Mouse (Mus musculus): ENCODE results near the gene Utp6. TPM values are rescaled to one million over a fixed set of nuclear protein-coding genes. Genes with fewer than 3 reads are reported as not detected.

Utp6 gene
- total RNA-seq (2023): 10 to 100 TPM; 22.8 to 24.9 TPM

DNA sequence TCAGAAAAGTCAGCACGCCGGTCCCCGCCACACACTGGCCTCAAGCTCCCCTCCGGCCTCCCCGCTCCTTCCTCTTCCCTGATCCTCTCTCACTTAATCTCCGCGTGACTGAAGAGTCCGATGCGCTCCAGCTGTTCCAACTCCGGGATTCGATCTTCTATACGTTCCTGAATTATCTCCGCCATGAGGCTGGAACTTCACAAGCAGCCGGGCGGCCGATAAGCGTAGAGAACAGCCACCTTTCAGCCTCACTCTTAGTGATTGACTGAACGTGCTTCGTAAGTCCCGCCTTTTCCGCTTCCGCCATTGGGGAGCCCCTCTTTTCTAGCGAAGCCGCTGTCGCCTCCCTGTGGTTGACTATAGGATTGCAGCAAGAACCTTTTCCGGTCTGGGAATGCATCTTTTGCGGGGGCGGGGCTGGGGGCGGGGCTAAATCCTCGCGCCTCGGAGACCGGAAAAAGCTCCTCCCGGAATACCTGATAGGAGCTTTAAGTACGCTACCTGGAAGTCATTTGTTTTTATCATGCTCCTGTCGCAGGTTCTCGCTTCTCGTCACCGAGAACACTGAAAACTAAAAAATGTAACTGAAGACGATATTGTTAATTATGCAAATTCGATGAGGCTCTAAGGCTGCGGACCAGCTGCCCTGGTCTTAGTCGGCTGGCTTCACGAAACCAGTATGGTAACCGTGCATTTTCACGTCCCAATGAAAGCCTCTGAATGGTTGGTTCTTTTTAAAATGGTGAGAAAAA, at the start of gene Utp6:
Gene Utp6 (minus strand): TSS at position 266 of the 752 bp plus-strand sequence.

DNA sequence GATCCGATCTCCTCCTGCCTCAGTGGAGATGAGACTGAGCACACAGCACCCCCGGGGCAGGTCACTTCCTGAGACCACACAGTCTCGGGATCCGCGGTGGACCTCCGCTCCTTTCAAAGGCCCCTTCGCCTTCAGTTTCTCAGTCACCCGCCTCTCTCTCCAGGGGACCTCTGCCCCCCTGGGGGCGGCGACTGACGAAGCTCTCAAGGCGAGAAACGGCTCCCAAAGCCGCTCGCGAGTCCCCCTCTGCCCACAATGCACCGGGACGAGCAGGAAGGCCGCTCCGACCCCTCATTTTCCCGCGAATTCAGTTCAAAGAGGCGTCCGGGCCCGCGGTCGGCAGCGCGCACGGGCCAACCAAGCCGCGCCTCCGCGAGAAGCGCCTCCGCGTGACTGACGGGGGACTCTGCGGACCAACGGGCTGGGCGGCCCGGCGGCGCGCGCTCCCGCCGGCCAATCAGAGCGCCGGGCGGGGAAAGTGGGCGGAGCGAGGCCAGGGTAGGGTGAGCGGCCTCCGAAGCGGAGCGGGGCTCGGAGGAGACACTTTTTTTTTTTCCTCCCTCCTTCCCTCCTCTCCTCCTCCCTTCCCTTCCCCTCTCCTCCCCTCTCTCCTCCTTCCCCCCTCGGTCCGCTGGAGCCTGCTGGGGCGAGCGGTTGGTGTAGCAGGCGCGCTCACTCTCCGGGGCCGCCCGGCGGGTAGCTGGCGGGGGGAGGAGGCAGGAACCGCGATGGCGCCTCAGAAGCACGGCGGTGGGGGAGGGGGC, 30.6 kb upstream of the Utp6 start, which contains the start of gene Suz12:
Gene Suz12 (plus strand): TSS at position 515 of the 764 bp plus-strand sequence.

Other genes with a start within 250 kb of the Utp6 start
- 10 to 100 TPM; 62.0 to 70.5 TPM for gene Suz12, start 30.7 kb upstream of the Utp6 start, total RNA-seq (2023)
- gene Crlf3, start 118.6 kb upstream of the Utp6 start, total RNA-seq (2023): 100 to 1,000 TPM; 105 to 108 TPM
- gene Atad5, start 127.0 kb upstream of the Utp6 start, total RNA-seq (2023): 10 to 100 TPM; 16.2 to 16.6 TPM
- gene Tefm, start 179.8 kb upstream of the Utp6 start, total RNA-seq (2023): 1 to 10 TPM; 3.3 to 3.9 TPM
- gene Adap2, start 191.7 kb upstream of the Utp6 start, total RNA-seq (2023): 1 to 10 TPM; 4.4 to 4.6 TPM
- 1 to 10 TPM; 6.3 to 6.9 TPM for gene Rnf135, start 221.5 kb upstream of the Utp6 start, total RNA-seq (2023)
- gene Rhot1, start 246.6 kb upstream of the Utp6 start, total RNA-seq (2023): 10 to 100 TPM; 17.3 to 23.0 TPM